Mouse (Mus musculus): Measurements from ENCODE around the gene Mmp13.
"Not testable (repeated sequence)": the region's sequence is repeated elsewhere in the genome, so short reads cannot be mapped to it uniquely, and the experiment has no call there.

Gene Mmp13

DNA sequence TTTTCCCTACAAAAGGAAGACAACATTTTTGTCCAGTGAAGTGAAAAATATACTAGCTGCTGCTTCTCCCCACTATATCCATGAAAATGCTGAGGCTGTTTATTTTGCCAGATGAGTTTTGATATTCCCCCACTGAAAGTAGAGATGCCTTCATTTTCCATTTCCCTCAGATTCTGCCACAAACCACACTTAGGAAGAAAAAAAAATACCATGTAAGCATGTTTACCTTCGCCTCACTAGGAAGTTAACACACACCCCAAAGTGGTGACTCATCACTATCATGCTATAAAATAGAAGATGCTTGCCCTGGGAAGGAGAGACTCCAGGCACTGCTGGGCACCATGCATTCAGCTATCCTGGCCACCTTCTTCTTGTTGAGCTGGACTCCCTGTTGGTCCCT is at the start of gene Mmp13:
Mmp13 (plus strand) TSS at position 301 of the 400 bp plus-strand sequence.
- CTCF ChIA-PET: no interaction called here
- POLR2A ChIA-PET: no interaction called here

DNA sequence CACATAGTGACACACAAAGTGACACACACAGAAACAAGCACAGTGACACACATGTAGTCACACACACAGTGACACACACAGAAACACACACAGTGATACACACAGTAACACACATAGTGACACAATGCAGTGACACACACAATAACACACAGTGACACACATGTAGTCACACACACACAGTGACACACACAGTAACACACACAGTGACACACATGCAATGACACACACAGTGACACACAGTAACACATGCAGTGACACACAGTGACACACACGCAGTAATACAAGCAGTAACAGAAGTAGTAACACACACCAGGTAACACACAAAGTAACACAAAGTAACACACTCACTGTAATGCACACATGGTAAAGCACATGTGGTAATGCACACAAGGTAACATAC is 33.7 kb upstream of the Mmp13 start:
- POLR2A ChIA-PET: interaction anchor here in 1 of 4 experiments (2.0 kb wide), 1 partner anchor 27 kb away, joined by 4 read pairs; no protein-coding TSS in a partner anchor

GRCm38 (mm10) chr9:7239967-7240366 is 32.3 kb upstream of the Mmp13 start:
- POLR2A ChIA-PET: no interaction called here
- CTCF ChIA-PET: interaction anchor here in 1 of 4 experiments (0.6 kb wide), 1 partner anchor 555 kb away, joined by 3 read pairs; no protein-coding TSS in a partner anchor

More for the DNA sequence above, 33.7 kb upstream of the Mmp13 start:
- CTCF ChIA-PET: no interaction called here

DNA sequence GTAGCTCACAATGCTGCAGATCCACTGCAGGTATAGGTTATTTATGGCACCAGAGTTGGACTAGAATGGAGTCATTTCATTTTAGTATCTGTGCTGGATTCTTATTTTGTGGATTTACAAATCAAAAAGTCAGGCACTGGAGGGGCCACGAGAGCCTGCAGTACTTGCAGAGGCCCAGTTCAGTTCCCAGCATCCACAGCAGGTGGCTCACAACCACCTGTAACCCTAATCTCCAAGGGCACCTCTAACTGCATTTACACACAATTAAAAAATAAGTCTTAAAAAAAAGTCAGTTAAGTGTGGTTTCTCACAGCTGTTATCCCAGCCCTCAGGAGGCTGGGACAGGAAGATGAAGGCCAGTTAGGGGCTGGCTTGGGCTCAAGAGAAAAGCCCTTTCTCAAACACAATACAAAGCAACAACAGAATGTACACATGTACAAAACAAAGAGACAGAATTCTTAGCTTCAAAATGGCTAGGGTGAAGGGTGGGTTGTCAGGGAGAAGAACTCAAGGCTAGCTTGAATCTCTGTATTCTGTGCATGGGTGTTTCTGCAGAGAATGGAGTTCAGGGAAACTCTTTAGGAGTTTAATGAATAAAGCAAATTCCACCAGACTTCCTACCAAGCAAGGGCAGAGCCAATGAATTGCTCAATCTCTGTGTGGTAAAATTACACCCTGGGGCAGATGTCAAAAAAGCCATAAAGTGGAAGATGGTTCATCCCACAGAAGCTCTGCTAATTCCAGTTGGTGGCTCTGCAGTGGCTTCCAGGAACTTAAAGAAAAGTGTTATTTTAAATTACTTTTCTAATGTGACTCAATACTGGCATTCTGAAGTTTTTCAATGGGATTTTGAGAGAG is 19.3 kb upstream of the Mmp13 start:
- ChIA-PET CTCF (no interaction called here), POLR2A (no interaction called here)

DNA sequence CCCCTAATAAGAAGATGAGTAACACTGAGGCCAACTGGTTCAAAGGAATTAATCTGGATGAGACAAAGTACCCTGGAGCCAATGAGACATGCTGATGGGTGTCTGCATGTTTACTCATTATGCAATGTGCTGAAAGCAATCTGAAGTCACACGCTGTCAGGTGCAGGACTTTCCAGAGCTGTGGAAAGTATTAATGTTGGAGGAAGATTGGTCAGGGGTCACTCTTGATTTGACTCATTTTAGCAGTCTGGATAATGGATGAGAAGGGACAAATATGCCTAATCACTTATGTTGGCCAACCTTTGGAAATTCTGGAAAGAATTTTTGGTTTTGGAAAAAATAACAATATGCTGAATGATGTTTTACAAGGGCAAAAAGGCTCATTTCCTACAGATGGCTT is 10.6 kb upstream of the Mmp13 start:
- ChIA-PET POLR2A (no interaction called here), CTCF (no interaction called here)

GRCm38 (mm10) chr9:7270071-7270470 is 2.2 kb upstream of the Mmp13 start:
- POLR2A ChIA-PET: no interaction called here
- CTCF ChIA-PET: no interaction called here

DNA sequence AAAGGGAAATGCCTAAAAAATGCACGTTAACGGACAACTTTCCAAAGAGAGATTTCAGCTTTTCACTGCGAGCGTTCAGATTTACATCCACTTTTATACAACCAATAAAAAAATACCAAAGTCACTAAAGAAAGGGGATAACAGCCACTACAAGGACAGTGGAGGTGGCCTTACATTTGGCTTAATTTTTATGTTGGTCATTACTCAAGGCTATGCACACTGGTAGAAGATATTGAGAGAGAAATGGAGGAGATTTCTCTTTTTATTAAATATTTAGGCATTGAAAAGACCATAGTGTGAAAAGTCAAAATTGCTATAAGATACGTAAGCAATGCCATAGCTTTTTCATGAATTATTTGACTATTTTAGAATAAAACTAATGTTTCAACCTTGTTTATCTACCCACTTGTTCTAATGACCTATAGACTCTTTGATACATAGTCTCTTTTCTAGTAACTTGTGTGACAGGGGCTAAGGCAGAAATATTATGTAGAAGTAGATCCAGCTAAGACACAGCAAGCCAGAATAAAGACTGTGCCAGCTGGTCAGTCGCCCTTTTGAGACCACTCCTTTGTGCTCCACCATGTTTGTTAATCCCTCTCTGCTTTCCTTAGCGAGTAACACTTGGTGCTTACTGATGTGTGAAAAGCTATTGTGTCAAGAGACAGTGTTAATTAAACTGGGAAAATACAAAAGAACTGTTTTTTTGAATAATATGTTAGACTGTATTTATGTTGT is 10.4 kb downstream of the Mmp13 start:
- CTCF ChIA-PET: no interaction called here

GRCm38 (mm10) chr9:7283303-7283684 is 11.0 kb downstream of the Mmp13 start:
- CTCF ChIA-PET, POLR2A ChIA-PET: not testable (repeated sequence)

More for the DNA sequence above, 10.4 kb downstream of the Mmp13 start:
- POLR2A ChIA-PET: no interaction called here

- ChIA-PET CTCF (no interaction called here), POLR2A (no interaction called here)
Observed at GRCm38 (mm10) chr9:7289501-7289900, 17.2 kb downstream of the Mmp13 start.

DNA sequence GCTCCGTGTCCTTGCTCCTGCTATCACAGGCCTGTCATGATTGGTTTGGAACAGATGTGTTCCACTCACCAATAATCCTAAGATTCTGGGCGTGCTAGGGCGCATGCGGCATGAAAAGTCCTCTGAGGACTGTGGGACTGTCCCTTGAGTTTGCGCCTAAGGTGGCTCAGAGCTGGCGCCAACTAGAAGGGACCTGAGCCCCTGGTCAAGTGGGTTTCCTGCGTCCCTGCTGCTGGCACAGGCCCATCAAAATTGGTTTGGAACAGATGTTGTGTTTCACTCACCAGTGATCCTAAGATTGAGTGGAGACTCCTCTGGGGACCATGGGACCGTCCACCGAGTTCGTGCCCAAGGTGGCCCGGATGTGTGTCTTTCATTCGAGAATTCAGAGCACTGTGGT is 17.6 kb downstream of the Mmp13 start:
- CTCF ChIA-PET: no interaction called here
- POLR2A ChIA-PET: no interaction called here

DNA sequence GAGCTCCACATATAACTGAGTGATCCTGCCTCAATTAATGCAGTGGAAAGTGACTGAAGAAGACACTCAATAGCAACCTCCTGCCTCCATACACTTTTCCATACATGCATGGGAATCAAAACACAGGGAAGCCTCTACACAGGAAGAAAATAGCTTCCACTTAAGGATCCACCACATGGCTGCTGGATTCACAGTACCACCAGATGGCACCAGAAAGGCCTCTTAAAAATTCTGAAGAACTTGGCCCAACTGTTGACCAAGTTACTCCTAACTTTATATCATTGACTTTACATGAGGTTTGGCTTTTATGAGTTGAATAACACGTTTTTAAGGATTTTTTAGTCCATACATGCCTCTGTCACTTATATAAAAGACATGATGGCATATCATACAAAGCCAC is 19.8 kb downstream of the Mmp13 start:
- CTCF ChIA-PET: interaction anchor here in 1 of 4 experiments (1.0 kb wide), 1 partner anchor 303 kb away, joined by 4 read pairs; no protein-coding TSS in a partner anchor

GRCm38 (mm10) chr9:7331847-7332246 is 59.5 kb downstream of the Mmp13 start:
- CTCF ChIA-PET: no interaction called here
- POLR2A ChIA-PET: no interaction called here

More for the DNA sequence above, 19.8 kb downstream of the Mmp13 start:
- POLR2A ChIA-PET: no interaction called here
